Mouse (Mus musculus): ENCODE data around the gene Gnl2.

- TF ChIP-seq CTCF (IDR thresholded peaks at IDR 0.05) (peak; percentile 98), EP300 (IDR thresholded peaks at IDR 0.05) (no peak)
Measured at GRCm38 (mm10) chr4:125099458-125099857, 83.1 kb downstream of the Gnl2 start.
